Mouse (Mus musculus): ENCODE measurements around the gene Trim41. TPM values are rescaled to one million over a fixed set of nuclear protein-coding genes. Genes with fewer than 3 reads are reported as not detected.

The Trim41 gene
- polyA plus RNA-seq, 1 experiment from 2014 or later, result 4.5 TPM

DNA sequence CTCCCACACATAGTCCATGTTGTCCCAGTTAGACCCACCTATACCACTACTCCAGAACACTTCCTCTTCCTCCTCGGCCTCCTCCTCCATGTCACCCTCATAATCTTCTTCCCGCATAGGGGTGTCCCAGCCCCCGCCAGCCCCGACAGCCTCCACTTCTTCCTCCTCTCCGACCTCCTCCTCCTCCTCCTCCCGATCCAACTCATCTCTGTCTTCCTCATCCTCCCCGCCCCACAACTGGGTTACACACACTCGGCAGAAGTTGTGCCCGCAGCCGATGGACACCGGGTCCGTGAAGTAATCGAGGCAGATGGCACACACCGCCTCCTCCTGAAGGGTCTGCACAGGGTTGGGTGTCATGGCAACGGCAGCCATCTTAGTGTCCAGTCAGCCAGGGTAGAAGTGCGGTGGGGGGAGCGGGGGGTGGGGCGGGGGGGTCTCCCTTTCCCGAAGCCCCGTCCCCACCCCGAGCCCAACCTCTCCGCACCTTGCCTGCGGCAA, 822 bp downstream of the Trim41 start:
- 4% methylated on average over 23 of the region's 23 CpGs for WGBS
- Histone ChIP-seq H3K4me1 (replicated peaks; ENCODE audit: control insufficient read depth, insufficient read depth, low read length) (peaks cover 6% of the 10 kb centered on the region), H3K9ac (ENCODE audit: low read length) (peak overlapping the region; percentile 65), H3K27ac (ENCODE audit: low read depth, low read length) (no peak overlapping the region), H3K27me3 (ENCODE audit: control insufficient read depth, insufficient read depth, low read length) (no peaks in the 10 kb centered on the region), H3K4me3 (ENCODE audit: low read depth, low read length) (peak overlapping the region; percentile 77), H3K9me3 (ENCODE audit: control insufficient read depth, low read length) (no peaks in the 10 kb centered on the region), H3K4me2 (ENCODE audit: low read depth, low read length, severe bottlenecking) (peak overlapping the region; percentile 82), H3K36me3 (ENCODE audit: control insufficient read depth, insufficient read depth, low read length) (no peaks in the 10 kb centered on the region; the same call in 1 of the 2 replicates)
- DNase-seq (ENCODE audit: low spot score) (peak; percentile 85), ATAC-seq (replicated peaks; ENCODE audit: low FRiP score) (peak; percentile 71)

DNA sequence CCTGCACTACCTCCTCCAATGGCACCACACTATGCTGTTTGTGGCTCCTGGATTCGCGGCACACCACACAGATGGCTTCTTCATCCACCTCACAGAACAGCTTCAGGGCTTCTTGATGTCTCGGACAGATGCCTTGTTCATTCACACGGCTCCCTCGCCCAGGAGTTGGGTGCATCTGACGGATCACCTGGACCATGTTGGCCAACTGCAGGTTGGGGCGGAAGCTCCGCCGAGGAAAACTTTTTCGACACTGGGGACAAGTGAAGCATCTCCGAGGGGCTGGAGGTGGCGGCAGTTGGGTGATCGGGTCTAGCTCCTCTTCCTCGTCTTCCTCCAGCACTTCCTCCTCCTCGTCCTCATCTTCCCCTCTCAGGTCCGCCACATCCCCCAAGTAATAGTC, 1.3 kb downstream of the Trim41 start:
- no peak overlapping the region for H3K27ac ChIP-seq (ENCODE audit: low read depth, low read length)
- no peaks in the 10 kb centered on the region for H3K27me3 ChIP-seq (ENCODE audit: control insufficient read depth, insufficient read depth, low read length)
- 81% methylated on average over 16 of the region's 16 CpGs for WGBS
- no peaks in the 10 kb centered on the region; the same call in 1 of the 2 replicates for H3K36me3 ChIP-seq (ENCODE audit: control insufficient read depth, insufficient read depth, low read length)
- DNase-seq (ENCODE audit: low spot score) (no peak), ATAC-seq (replicated peaks; ENCODE audit: low FRiP score) (no peak)
- H3K9me3 ChIP-seq (ENCODE audit: control insufficient read depth, low read length), result no peaks in the 10 kb centered on the region
- H3K4me2 ChIP-seq (ENCODE audit: low read depth, low read length, severe bottlenecking), result peak overlapping the region; percentile 82
- H3K9ac ChIP-seq (ENCODE audit: low read length), result peak overlapping the region; percentile 65
- H3K4me1 ChIP-seq (replicated peaks; ENCODE audit: control insufficient read depth, insufficient read depth, low read length), result peaks cover 6% of the 10 kb centered on the region
- H3K4me3 ChIP-seq (ENCODE audit: low read depth, low read length), result peak overlapping the region; percentile 77

- DNase-seq (ENCODE audit: low spot score), result no peak
- ATAC-seq (replicated peaks; ENCODE audit: low FRiP score), result no peak
- no peaks in the 10 kb centered on the region; the same call in 1 of the 2 replicates for H3K36me3 ChIP-seq (ENCODE audit: control insufficient read depth, insufficient read depth, low read length)
These were observed 3.4 kb downstream of the Trim41 start for GRCm38 (mm10) chr11:48813782-48814181.

DNA sequence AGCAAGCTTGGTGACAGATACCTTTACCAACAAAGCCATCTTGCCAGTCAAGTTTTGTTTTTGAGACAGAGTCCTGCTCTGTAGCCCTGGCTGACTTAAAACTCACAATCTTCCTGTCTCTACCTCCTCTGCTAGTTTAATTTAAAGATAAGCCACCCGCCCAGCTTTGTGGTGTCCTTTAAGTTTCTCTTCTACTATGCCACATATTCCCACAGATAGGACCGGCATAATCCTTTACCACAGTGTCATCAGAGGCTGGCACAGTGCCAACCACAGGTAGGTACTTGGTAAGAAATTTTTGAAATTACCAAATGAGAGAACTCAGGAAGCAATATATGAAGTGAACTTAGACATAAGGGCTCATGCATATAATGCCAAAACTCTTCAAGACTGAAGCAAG, 7.0 kb downstream of the Trim41 start:
- peaks cover 14% of the 10 kb centered on the region for H3K36me3 ChIP-seq (ENCODE audit: control insufficient read depth, insufficient read depth, low read length)
- ATAC-seq (replicated peaks; ENCODE audit: low FRiP score), result no peak

More at GRCm38 (mm10) chr11:48813782-48814181, 3.4 kb downstream of the Trim41 start:
- Histone ChIP-seq H3K4me3 (ENCODE audit: low read depth, low read length) (no peak overlapping the region), H3K4me2 (ENCODE audit: low read depth, low read length, severe bottlenecking) (no peak overlapping the region), H3K4me1 (replicated peaks; ENCODE audit: control insufficient read depth, insufficient read depth, low read length) (peaks cover 6% of the 10 kb centered on the region), H3K9ac (ENCODE audit: low read length) (no peak overlapping the region), H3K9me3 (ENCODE audit: control insufficient read depth, low read length) (no peaks in the 10 kb centered on the region), H3K27ac (ENCODE audit: low read depth, low read length) (no peak overlapping the region), H3K27me3 (ENCODE audit: control insufficient read depth, insufficient read depth, low read length) (no peaks in the 10 kb centered on the region)

GRCm38 (mm10) chr11:48809434-48809830, 7.7 kb downstream of the Trim41 start:
- no peak for ATAC-seq (replicated peaks; ENCODE audit: low FRiP score)
- H3K27ac ChIP-seq (ENCODE audit: low read depth, low read length), result no peak overlapping the region
- H3K4me3 ChIP-seq (ENCODE audit: low read depth, low read length), result no peak overlapping the region
- H3K36me3 ChIP-seq (ENCODE audit: control insufficient read depth, insufficient read depth, low read length), result peaks cover 20% of the 10 kb centered on the region
- DNase-seq (ENCODE audit: low spot score), result no peak
- no peak overlapping the region for H3K9ac ChIP-seq (ENCODE audit: low read length)
- no peaks in the 10 kb centered on the region for H3K27me3 ChIP-seq (ENCODE audit: control insufficient read depth, insufficient read depth, low read length)
- H3K4me1 ChIP-seq (replicated peaks; ENCODE audit: control insufficient read depth, insufficient read depth, low read length), result no peaks in the 10 kb centered on the region
- H3K4me2 ChIP-seq (ENCODE audit: low read depth, low read length, severe bottlenecking), result no peak overlapping the region
- 83% methylated on average over 4 of the region's 4 CpGs for WGBS
- H3K9me3 ChIP-seq (ENCODE audit: control insufficient read depth, low read length), result no peaks in the 10 kb centered on the region

More for the DNA sequence above, 7.0 kb downstream of the Trim41 start:
- Histone ChIP-seq H3K9me3 (ENCODE audit: control insufficient read depth, low read length) (no peaks in the 10 kb centered on the region), H3K27me3 (ENCODE audit: control insufficient read depth, insufficient read depth, low read length) (no peaks in the 10 kb centered on the region), H3K4me2 (ENCODE audit: low read depth, low read length, severe bottlenecking) (no peak overlapping the region), H3K4me1 (replicated peaks; ENCODE audit: control insufficient read depth, insufficient read depth, low read length) (no peaks in the 10 kb centered on the region; the same call in 1 of the 2 replicates), H3K27ac (ENCODE audit: low read depth, low read length) (no peak overlapping the region), H3K4me3 (ENCODE audit: low read depth, low read length) (no peak overlapping the region), H3K9ac (ENCODE audit: low read length) (no peak overlapping the region)
- DNase-seq (ENCODE audit: low spot score), result no peak
- 89% methylated on average over 2 of the region's 2 CpGs for WGBS

- no peaks in the 10 kb centered on the region for H3K27me3 ChIP-seq (ENCODE audit: control insufficient read depth, insufficient read depth, low read length)
- H3K4me2 ChIP-seq (ENCODE audit: low read depth, low read length, severe bottlenecking), result no peak overlapping the region
- no peak overlapping the region for H3K4me3 ChIP-seq (ENCODE audit: low read depth, low read length)
- 66% methylated on average over 16 of the region's 16 CpGs for WGBS
- ATAC-seq (replicated peaks; ENCODE audit: low FRiP score) (0 out of 2 replicates have a peak, but pooled peaks have one; percentile 10), DNase-seq (ENCODE audit: low spot score) (no peak)
- no peak overlapping the region for H3K9ac ChIP-seq (ENCODE audit: low read length)
- H3K4me1 ChIP-seq (replicated peaks; ENCODE audit: control insufficient read depth, insufficient read depth, low read length), result no peaks in the 10 kb centered on the region
- H3K27ac ChIP-seq (ENCODE audit: low read depth, low read length), result no peak overlapping the region
- H3K9me3 ChIP-seq (ENCODE audit: control insufficient read depth, low read length), result no peaks in the 10 kb centered on the region
- H3K36me3 ChIP-seq (ENCODE audit: control insufficient read depth, insufficient read depth, low read length), result peaks cover 25% of the 10 kb centered on the region
These were observed 8.3 kb downstream of the Trim41 start for GRCm38 (mm10) chr11:48808737-48809433.

DNA sequence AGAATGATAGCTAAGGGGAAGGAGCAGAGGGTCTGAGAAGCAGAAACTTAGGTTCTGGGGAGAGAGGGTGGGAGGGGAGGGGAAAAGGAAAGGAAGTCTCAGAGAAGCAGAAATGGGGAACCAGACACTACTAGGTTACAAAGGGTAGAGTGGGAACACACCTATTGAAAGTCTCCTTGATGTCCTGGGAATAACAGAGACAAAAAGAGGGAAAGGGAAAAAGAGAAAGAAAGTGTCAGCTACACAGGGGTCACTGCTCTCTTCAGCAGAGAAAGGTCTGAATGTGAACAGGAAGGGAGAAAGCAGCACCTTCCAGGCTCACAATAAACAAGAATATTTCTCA, 8.9 kb downstream of the Trim41 start:
- no peaks in the 10 kb centered on the region for H3K27me3 ChIP-seq (ENCODE audit: control insufficient read depth, insufficient read depth, low read length)
- no peak overlapping the region for H3K27ac ChIP-seq (ENCODE audit: low read depth, low read length)
- DNase-seq (ENCODE audit: low spot score) (no peak), ATAC-seq (replicated peaks; ENCODE audit: low FRiP score) (no peak)
- no peak overlapping the region for H3K4me3 ChIP-seq (ENCODE audit: low read depth, low read length)
- H3K9me3 ChIP-seq (ENCODE audit: control insufficient read depth, low read length), result no peaks in the 10 kb centered on the region
- H3K9ac ChIP-seq (ENCODE audit: low read length), result no peak overlapping the region
- peaks cover 30% of the 10 kb centered on the region for H3K36me3 ChIP-seq (ENCODE audit: control insufficient read depth, insufficient read depth, low read length)
- no peak overlapping the region for H3K4me2 ChIP-seq (ENCODE audit: low read depth, low read length, severe bottlenecking)
- no peaks in the 10 kb centered on the region for H3K4me1 ChIP-seq (replicated peaks; ENCODE audit: control insufficient read depth, insufficient read depth, low read length)

DNA sequence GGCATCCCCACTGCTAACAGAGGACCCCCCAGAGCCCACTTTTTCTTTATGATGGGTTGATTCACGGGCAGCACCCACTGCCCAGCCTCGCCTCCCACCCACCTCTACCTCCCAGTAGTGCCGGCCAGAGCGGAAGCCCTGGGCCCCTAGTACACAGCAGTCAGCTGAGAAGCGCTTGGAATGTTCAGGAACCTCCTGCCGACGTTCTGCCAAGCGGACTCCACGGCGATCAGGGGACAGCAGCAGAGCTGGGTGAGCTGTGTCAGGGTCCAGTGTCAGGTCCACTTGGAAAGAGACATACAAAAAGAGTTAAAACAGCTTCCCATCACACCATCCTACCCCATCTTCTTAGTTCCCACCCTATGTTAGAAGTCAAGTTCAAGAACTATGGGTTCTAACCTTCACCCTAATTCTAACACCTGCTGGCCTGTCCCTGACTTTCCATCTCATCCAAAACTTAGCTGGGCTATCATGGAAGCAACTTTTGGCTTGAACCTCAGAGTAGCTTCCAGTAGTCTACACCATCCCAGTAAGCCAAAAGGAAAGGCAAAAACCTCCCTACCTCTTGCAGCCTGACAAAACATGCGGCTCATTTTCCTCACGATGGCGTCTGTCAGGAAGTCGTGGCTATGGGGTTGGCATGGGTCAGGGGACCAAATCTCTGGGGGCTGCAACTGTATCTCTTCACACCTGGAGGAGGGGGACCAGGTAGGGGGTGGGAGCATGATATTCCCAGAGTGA, 9.4 kb downstream of the Trim41 start:
- H3K36me3 ChIP-seq (ENCODE audit: control insufficient read depth, insufficient read depth, low read length), result peaks cover 33% of the 10 kb centered on the region
- no peak overlapping the region for H3K4me2 ChIP-seq (ENCODE audit: low read depth, low read length, severe bottlenecking)
- H3K4me1 ChIP-seq (replicated peaks; ENCODE audit: control insufficient read depth, insufficient read depth, low read length), result no peaks in the 10 kb centered on the region
- H3K4me3 ChIP-seq (ENCODE audit: low read depth, low read length), result no peak overlapping the region
- no peaks in the 10 kb centered on the region for H3K27me3 ChIP-seq (ENCODE audit: control insufficient read depth, insufficient read depth, low read length)
- no peak for DNase-seq (ENCODE audit: low spot score)
- ATAC-seq (replicated peaks; ENCODE audit: low FRiP score), result peak; percentile 25
- 75% methylated on average over 14 of the region's 14 CpGs for WGBS
- no peak overlapping the region for H3K27ac ChIP-seq (ENCODE audit: low read depth, low read length)
- no peaks in the 10 kb centered on the region for H3K9me3 ChIP-seq (ENCODE audit: control insufficient read depth, low read length)
- no peak overlapping the region for H3K9ac ChIP-seq (ENCODE audit: low read length)
